Mouse (Mus musculus): Measurements from ENCODE around the gene Cdc45. TPM values are rescaled to one million over a fixed set of nuclear protein-coding genes. Genes with fewer than 3 reads are reported as not detected.
A peak's percentile ranks its signal among the peaks of the same experiment; 100 is the strongest.

Gene Cdc45
- polyA plus RNA-seq, 1 experiment from 2014 or later: 54.2 TPM

GRCm38 (mm10) chr16:18822925-18823324, 11.1 kb upstream of the Cdc45 start:
- Histone ChIP-seq H3K4me1 (peaks cover 15% of the 10 kb centered on the region), H3K9me3 (replicated peaks) (no peaks in the 10 kb centered on the region), H3K4me2 (no peak overlapping the region), H3K9ac (no peak overlapping the region), H3K36me3 (peaks cover 98% of the 10 kb centered on the region), H3K27ac (no peak overlapping the region), H3K27me3 (replicated peaks) (no peaks in the 10 kb centered on the region), H3K4me3 (no peak overlapping the region)
- ATAC-seq: no peak
- 75% methylated on average over 4 of the region's 4 CpGs for WGBS (ENCODE audit: insufficient replicate concordance)

GRCm38 (mm10) chr16:18822356-18822755, 10.6 kb upstream of the Cdc45 start:
- 20% methylated on average over 1 of the region's 1 CpGs for WGBS (ENCODE audit: insufficient replicate concordance)
- H3K4me1 ChIP-seq: peaks cover 15% of the 10 kb centered on the region
- H3K27ac ChIP-seq: no peak overlapping the region
- H3K27me3 ChIP-seq (replicated peaks): no peaks in the 10 kb centered on the region
- H3K4me2 ChIP-seq: no peak overlapping the region
- ATAC-seq: no peak
- H3K36me3 ChIP-seq: peaks cover 98% of the 10 kb centered on the region
- no peaks in the 10 kb centered on the region for H3K9me3 ChIP-seq (replicated peaks)
- H3K4me3 ChIP-seq: no peak overlapping the region
- no peak overlapping the region for H3K9ac ChIP-seq

- Histone ChIP-seq H3K27ac (peak overlapping the region; percentile 84), H3K9me3 (replicated peaks) (no peaks in the 10 kb centered on the region), H3K4me1 (peaks cover 42% of the 10 kb centered on the region), H3K36me3 (peaks cover 59% of the 10 kb centered on the region), H3K9ac (peak overlapping the region; percentile 88), H3K4me2 (peak overlapping the region; percentile 80), H3K27me3 (replicated peaks) (no peaks in the 10 kb centered on the region), H3K4me3 (peak overlapping the region; percentile 93)
- peak; percentile 46 for ATAC-seq
- WGBS (ENCODE audit: insufficient replicate concordance): under 1% methylated on average over 31 of the region's 31 CpGs
Measured at GRCm38 (mm10) chr16:18812385-18812910, 661 bp upstream of the Cdc45 start.

DNA sequence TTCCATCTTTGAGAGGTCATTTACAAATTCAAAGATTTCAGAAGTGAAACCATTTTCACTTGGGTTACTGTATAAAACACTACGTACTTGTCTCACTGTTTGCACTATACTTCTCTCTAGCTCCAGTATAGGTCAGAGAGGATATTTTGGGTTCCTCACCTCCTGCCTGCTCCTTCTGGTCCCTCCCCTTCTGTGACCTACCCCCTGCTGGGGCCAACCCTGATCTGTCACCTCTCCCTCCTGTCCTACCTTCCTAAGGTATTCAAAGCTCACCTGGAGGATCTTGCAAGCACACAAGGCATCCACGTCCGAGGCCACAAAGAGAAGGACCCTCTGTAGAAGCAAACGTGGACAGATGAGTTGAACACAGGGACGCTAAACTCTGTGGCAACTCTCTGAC, 755 bp downstream of the Cdc45 start:
- Histone ChIP-seq H3K27ac (peak overlapping the region; percentile 70), H3K36me3 (peaks cover 59% of the 10 kb centered on the region), H3K4me2 (peak overlapping the region; percentile 80), H3K9me3 (replicated peaks) (no peaks in the 10 kb centered on the region), H3K27me3 (replicated peaks) (no peaks in the 10 kb centered on the region), H3K4me1 (peaks cover 42% of the 10 kb centered on the region), H3K9ac (peak overlapping the region; percentile 78), H3K4me3 (peak overlapping the region; percentile 93)
- 4% methylated on average over 5 of the region's 5 CpGs for WGBS (ENCODE audit: insufficient replicate concordance)
- peak; percentile 69 for ATAC-seq

DNA sequence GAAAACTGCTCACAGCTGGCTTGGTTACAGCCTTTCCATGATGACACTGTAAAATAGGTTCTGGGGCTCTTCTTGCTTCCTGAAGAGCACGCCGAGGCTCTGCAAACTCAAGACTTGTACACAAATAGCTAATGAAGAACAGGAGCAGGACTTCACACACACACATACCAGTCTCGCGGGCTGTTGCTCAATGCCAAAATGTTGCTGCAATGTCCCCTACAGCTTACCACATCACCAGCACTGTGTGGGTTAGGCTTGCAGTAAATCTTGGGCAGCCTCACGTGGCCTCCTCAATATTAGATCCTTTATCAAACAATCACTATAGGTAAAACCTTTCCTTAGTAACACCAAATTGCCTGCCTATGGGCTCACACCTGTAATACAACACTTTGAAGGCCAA, 2.8 kb downstream of the Cdc45 start:
- H3K9ac ChIP-seq: no peak overlapping the region
- no peak for ATAC-seq
- no peaks in the 10 kb centered on the region for H3K9me3 ChIP-seq (replicated peaks)
- no peaks in the 10 kb centered on the region for H3K27me3 ChIP-seq (replicated peaks)
- no peak overlapping the region for H3K27ac ChIP-seq
- H3K4me3 ChIP-seq: no peak overlapping the region
- 0 out of 2 replicates have a peak overlapping the region, but pooled peaks have one; percentile 4 for H3K4me2 ChIP-seq
- H3K4me1 ChIP-seq: peaks cover 38% of the 10 kb centered on the region
- peaks cover 62% of the 10 kb centered on the region for H3K36me3 ChIP-seq
- 84% methylated on average over 5 of the region's 5 CpGs for WGBS (ENCODE audit: insufficient replicate concordance)

- Histone ChIP-seq H3K4me3 (no peak overlapping the region), H3K9me3 (replicated peaks) (no peaks in the 10 kb centered on the region), H3K27me3 (replicated peaks) (no peaks in the 10 kb centered on the region), H3K9ac (no peak overlapping the region), H3K4me2 (no peak overlapping the region), H3K27ac (no peak overlapping the region), H3K36me3 (peaks cover 87% of the 10 kb centered on the region), H3K4me1 (peaks cover 22% of the 10 kb centered on the region)
- no peak for ATAC-seq
- WGBS (ENCODE audit: insufficient replicate concordance): 90% methylated on average over 2 of the region's 2 CpGs
Measured at GRCm38 (mm10) chr16:18805746-18806145, 6.0 kb downstream of the Cdc45 start.

GRCm38 (mm10) chr16:18798841-18799240, 12.9 kb downstream of the Cdc45 start:
- WGBS (ENCODE audit: insufficient replicate concordance): 79% methylated on average over 2 of the region's 2 CpGs
- no peaks in the 10 kb centered on the region for H3K4me1 ChIP-seq
- H3K4me3 ChIP-seq: no peak overlapping the region
- ATAC-seq: no peak
- H3K9ac ChIP-seq: no peak overlapping the region
- no peaks in the 10 kb centered on the region for H3K9me3 ChIP-seq (replicated peaks)
- peaks cover 92% of the 10 kb centered on the region for H3K36me3 ChIP-seq
- no peak overlapping the region for H3K4me2 ChIP-seq
- no peaks in the 10 kb centered on the region for H3K27me3 ChIP-seq (replicated peaks)
- H3K27ac ChIP-seq: no peak overlapping the region

DNA sequence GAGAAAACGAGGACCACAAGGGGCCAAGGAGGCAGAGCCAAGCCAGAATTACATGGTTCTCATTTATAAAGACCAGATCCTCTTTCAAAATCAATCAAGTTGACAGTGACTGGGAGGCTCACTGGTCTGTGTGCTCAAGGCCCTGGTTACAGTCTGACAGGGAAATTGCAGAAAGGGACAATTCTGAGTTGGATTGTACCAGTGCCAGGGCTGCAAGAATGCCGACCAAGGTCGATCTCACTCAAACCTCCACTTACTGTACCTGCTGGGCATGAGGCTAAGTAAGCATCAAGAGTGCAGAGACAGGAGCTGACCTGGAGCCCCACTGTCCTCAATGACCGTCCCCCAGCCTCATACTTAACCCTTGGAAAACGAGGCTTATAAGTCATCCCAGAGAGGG, 13.6 kb downstream of the Cdc45 start:
- H3K27me3 ChIP-seq (replicated peaks): no peaks in the 10 kb centered on the region
- ATAC-seq: no peak
- peaks cover 94% of the 10 kb centered on the region for H3K36me3 ChIP-seq
- H3K4me2 ChIP-seq: no peak overlapping the region
- H3K27ac ChIP-seq: no peak overlapping the region
- H3K9ac ChIP-seq: no peak overlapping the region
- no peak overlapping the region for H3K4me3 ChIP-seq
- WGBS (ENCODE audit: insufficient replicate concordance): 80% methylated on average over 5 of the region's 5 CpGs
- H3K4me1 ChIP-seq: no peaks in the 10 kb centered on the region
- H3K9me3 ChIP-seq (replicated peaks): no peaks in the 10 kb centered on the region

GRCm38 (mm10) chr16:18796645-18797044, 15.1 kb downstream of the Cdc45 start:
- ATAC-seq: no peak
- no peak overlapping the region for H3K4me3 ChIP-seq
- H3K27ac ChIP-seq: no peak overlapping the region
- no peaks in the 10 kb centered on the region for H3K9me3 ChIP-seq (replicated peaks)
- H3K27me3 ChIP-seq (replicated peaks): no peaks in the 10 kb centered on the region
- H3K4me1 ChIP-seq: no peaks in the 10 kb centered on the region
- no peak overlapping the region for H3K4me2 ChIP-seq
- peaks cover 100% of the 10 kb centered on the region for H3K36me3 ChIP-seq
- H3K9ac ChIP-seq: no peak overlapping the region
- WGBS (ENCODE audit: insufficient replicate concordance): 86% methylated on average over 7 of the region's 7 CpGs

GRCm38 (mm10) chr16:18795223-18795899, 16.4 kb downstream of the Cdc45 start:
- no peak overlapping the region for H3K9ac ChIP-seq
- H3K36me3 ChIP-seq: peaks cover 100% of the 10 kb centered on the region
- no peaks in the 10 kb centered on the region for H3K4me1 ChIP-seq
- H3K27me3 ChIP-seq (replicated peaks): no peaks in the 10 kb centered on the region
- H3K27ac ChIP-seq: no peak overlapping the region
- H3K4me2 ChIP-seq: no peak overlapping the region
- no peak for ATAC-seq
- 90% methylated on average over 11 of the region's 11 CpGs for WGBS (ENCODE audit: insufficient replicate concordance)
- no peaks in the 10 kb centered on the region for H3K9me3 ChIP-seq (replicated peaks)
- H3K4me3 ChIP-seq: no peak overlapping the region

DNA sequence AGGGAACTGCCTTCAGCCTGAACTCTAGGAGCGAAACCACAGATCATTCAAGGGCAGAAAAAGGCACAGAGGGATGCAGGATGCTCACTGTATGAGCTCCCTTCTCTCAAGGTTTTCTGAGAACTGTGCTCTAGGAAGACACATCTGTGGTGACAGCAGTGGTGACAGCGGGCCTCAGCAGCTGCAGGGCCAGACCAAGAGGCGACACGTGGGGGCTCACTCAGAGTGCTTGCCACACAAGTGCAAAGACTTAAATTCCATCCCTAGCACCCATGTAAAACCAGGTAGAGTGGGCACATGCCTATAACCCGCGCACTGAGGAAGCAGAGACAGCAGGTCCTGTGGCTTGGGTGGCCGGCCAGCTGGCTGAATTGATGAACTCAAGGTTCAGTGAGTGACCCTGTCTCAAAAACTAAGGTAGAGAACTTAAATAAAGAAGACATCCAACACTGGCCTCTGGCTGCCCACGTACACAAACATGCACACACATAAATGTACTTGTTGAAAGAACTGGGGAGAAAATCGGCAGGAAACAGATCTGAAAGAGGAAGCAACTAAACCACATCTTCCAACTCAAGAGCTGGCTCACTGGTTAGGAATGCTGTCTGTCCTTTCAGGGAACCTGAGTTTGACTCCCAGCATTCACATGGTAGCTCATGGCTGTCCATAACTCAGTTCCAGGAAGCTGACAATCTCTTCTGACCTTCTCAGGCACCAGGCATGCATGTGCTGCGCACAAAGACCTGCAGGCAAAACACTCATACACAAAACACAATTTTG, 23.0 kb downstream of the Cdc45 start:
- Histone ChIP-seq H3K27ac (no peak overlapping the region), H3K27me3 (replicated peaks) (no peaks in the 10 kb centered on the region), H3K4me1 (peaks cover 30% of the 10 kb centered on the region), H3K4me3 (no peak overlapping the region), H3K9ac (no peak overlapping the region), H3K4me2 (no peak overlapping the region), H3K36me3 (peaks cover 98% of the 10 kb centered on the region), H3K9me3 (replicated peaks) (no peaks in the 10 kb centered on the region)
- 60% methylated on average over 10 of the region's 10 CpGs for WGBS (ENCODE audit: insufficient replicate concordance)
- ATAC-seq: no peak

- Histone ChIP-seq H3K4me1 (peaks cover 30% of the 10 kb centered on the region), H3K36me3 (peaks cover 96% of the 10 kb centered on the region), H3K4me3 (no peak overlapping the region), H3K27me3 (replicated peaks) (no peaks in the 10 kb centered on the region), H3K9me3 (replicated peaks) (no peaks in the 10 kb centered on the region), H3K4me2 (no peak overlapping the region), H3K9ac (no peak overlapping the region), H3K27ac (no peak overlapping the region)
- WGBS (ENCODE audit: insufficient replicate concordance): 90% methylated on average over 10 of the region's 10 CpGs
- no peak for ATAC-seq
Measured at GRCm38 (mm10) chr16:18786652-18787051, 25.1 kb downstream of the Cdc45 start.
